Mouse (Mus musculus) lung, adult 2 months (tissue): ENCODE data around the gene Fut2.

Experiments
- CTCF ChIP-seq: fragments of 200-500 bp; IDR thresholded peaks from 2 replicates; pipeline ENCODE4 v1.5.1; 2011; ENCODE audit warnings: mild to moderate bottlenecking, low read length, control low read depth; ENCODE audit not compliant: insufficient read depth
- POLR2A ChIP-seq: fragments of 200-500 bp; IDR thresholded peaks from 2 replicates; pipeline ENCODE4 v1.6.1; 2011; ENCODE audit warnings: low read depth, mild to moderate bottlenecking, control low read depth, low read length, borderline replicate concordance; ENCODE audit errors: extremely low read depth

DNA sequence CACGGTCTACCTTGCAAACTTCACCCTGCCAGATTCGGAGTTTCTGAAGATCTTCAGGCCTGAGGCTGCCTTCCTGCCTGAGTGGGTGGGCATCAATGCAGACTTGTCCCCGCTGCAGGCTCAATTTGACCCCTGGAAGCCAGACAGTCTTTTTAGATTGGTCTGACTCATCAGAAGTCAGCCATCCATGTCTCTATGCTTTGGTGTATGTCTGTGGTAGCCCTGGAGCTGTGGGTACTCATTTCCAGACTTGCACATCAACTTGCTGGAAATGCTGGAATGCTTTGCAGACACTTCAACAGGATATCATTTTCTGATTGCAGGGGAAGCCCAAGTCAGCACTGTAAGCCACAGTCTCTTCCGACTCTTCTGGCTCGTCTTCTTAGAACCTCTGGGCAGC is 46.6 kb downstream of the Fut2 start:
- TF ChIP-seq POLR2A (no peak), CTCF (no peak)
